Mouse (Mus musculus) heart, postnatal 10 days (tissue): ENCODE measurements around the gene Paqr7. TPM values are rescaled to one million over a fixed set of nuclear protein-coding genes. Genes with fewer than 3 reads are reported as not detected.

Source experiments
- DNase-seq, 2 experiments: peaks; one replicate each; pipeline ENCODE4 v3.0.0; 2021
- intact Hi-C: fragments of 180-260 bp; cut with DNase I; formaldehyde crosslinking; loops from one replicate; pipeline ENCODE4 v1.15.1; 2025
- total RNA-seq, 2 experiments: library from RNA; stranded (reverse); gene quantifications; 2 replicates each; pipeline ENCODE4 v1.2.3; 2021

Paqr7 gene
- 10 to 100 TPM in 1 of 2 experiments, 1 to 10 TPM in 1; 9.5 to 12.7 TPM for total RNA-seq

DNA sequence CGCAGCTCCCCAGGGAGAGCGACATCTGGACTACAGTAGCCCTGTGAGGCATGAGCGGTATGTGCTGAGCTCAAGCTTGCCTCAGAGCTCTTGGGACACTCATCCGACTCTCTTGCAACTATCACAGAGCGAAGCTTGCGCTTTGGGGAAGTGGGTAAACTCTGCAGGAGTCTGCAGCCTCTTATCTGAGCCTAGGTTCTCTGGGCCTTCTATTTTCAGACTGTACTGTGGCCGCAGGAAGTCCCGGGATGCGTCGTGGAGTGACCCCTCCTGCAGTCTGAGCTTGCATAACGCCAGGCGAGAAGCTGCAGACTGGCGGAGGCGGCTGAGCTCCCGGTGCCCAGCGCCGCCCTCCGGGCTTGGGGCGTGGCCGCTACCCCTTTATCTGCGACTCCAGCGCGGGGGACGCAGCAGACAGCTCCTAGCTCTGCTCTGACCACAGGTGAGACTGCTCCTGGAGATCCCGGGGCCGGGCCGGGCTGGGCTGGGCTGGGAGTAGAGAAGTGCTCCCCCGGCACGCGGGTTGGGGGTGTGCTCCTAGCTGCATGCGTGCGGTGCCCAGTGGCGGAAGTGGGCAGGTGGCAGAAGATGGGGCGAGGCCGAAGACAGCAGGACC, at the start of gene Paqr7:
Gene Paqr7 (plus strand): TSS at position 103 of the 616 bp plus-strand sequence.
- peak; percentile 83 to 84 for DNase-seq
- intact Hi-C loops = no loop called here

DNA sequence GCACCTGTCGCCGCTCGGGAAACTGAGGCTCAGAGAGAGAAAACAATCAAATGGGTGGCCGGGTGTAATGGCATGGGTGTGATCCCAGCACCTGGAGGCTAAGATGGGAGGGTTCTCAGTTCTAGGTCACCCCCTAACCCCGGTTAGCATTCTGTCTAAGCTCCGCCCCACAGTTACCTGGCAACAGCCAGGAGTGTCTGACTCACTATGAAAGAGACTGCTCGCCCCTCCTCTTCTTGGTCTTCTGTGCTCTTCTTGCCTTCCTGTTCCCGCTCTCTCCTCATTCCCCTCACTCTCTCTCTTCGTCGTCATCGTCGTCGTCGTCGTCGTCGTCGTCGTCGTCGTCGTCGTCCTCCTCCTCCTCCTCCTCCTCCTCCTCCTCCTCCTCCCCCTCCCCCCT, 48.5 kb upstream of the Paqr7 start:
- no peak for DNase-seq
- intact Hi-C loops = no loop called here

DNA sequence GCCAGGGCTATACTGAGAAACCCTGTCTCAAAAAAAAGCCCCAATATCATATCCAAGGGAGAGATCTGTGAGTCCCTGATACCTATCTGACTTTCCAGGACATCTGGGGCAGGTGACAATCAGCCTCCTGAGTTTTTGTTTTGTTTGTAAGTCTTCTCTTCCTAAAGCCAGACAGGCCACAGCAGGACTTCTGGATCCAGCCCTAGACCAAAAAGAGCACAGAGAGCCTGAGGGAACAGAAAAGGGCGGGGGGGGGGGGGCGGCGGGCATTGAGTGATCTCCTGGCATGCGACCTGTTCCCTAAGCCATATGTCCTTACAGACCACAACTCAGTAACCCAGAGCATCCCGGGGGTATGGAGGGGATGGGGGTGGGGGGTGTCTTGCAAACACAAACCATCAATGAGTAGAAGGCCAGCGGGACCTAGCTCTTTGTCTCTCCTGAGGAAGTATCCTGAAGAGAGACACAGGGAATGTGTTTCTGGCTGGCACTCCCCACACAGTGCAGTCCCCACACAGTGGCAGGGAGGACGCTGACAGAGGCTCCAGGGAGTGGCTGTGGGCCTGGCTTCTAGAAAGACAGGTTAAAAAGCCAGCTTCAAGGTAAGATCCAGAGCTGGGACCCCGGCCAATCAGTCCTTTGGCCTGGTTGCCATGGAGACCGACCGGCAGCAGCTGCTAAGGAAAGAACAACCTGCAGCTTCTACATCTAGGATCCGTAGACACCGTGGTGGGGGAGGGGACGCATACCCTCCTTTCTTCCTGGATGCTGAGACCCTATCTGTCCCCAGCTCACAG, 46.7 kb upstream of the Paqr7 start:
- intact Hi-C loops = no loop called here
- no peak for DNase-seq

DNA sequence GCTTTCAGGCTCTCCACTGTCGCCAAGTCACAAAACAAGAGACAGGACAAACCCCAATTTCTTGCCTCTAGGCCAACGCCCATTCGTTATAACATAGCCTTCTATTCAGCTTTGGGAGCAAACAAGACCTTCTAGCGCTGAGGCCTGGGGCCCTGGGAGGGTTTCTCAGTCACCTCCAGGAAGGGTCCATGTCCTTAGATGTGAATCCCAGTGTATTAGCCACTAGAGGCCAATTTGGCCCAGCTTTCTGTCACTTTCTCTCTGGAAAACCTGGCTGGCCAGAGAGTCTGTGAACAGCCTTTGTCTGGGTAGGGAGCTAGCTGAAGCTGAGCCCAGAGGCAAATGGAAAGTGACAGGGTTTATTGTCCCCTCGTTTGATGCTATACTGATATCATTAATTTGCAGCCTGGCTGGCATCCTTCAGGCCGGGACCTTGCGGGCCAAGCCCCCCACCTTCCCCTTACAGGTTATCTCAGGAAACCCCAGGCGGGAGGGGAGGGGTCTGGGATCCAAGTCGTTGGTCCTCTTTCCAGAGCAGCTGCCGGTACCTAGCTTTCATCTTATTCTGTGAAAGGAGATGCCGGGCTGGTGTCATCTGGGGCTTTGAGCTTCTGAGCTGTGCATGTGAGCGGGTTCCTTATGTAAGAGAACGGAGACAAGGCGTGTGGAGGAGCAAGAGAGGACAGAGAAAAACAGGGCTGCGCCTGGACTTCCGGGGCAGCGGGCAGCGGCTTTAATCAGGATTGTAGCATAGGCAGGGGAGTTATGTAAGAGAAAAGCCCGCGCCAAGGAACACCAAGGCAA, 45.9 kb upstream of the Paqr7 start:
- peak in 1 of 2 experiments; percentile 17 for DNase-seq

DNA sequence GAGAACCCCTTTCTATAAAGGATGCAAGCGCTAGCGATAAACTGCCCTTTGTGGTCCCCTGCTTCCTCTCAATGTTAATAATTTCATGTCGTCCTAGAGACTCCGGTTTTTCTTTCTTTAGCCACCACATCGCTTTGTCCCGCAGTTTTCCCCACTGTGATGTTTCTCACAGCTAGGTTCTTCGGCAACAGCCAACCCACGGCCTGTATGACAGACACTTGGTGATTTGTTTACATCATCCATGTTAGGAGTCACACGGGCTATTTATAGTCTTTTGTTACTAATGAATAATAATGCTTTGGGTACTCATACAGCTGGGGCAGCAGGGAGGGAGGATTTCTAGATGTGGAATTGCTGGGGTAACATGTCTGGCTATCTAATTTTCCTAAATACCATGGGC, 45.0 kb upstream of the Paqr7 start:
- intact Hi-C loops = no loop called here
- DNase-seq = no peak

More for the DNA sequence above, 45.9 kb upstream of the Paqr7 start:
- intact Hi-C loops = no loop called here

DNA sequence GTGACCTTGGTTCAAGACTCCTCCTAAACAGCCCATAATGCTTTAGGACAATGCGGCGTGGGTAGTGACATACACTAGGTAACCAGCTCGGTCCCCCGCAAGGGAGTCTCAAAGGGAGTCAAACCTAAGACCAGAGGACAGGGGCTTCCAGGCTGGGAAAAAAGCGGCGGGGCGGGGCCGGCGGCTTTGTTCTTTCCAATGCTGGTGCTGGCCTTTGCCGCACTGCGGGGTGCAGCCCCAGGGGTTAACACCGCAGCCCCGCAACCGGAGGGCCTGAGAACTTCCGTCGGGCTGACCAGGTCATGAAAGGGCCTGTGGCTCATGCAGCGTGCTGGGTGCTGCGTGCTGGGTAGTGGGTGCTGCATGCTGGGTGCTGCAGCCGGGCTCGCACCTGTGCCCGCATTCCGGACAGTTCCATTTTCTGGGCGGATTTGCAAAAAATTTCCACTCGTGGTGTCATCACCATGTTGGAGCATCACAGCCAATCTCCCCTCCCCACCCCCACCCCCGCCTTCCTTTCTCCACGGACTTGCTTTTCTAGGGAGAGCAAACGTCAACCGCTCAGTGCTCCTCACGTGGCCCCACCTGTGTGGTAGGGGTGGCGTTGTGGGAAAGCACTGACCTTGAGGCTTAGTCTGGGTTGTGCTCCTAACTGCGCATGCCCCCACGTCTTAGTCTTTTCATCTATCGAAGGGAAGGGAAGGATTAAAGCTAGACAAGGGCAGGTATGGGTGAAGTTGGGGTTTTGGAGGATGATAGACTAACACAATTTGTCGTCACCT, 42.7 kb upstream of the Paqr7 start:
- intact Hi-C loops = no loop called here

DNA sequence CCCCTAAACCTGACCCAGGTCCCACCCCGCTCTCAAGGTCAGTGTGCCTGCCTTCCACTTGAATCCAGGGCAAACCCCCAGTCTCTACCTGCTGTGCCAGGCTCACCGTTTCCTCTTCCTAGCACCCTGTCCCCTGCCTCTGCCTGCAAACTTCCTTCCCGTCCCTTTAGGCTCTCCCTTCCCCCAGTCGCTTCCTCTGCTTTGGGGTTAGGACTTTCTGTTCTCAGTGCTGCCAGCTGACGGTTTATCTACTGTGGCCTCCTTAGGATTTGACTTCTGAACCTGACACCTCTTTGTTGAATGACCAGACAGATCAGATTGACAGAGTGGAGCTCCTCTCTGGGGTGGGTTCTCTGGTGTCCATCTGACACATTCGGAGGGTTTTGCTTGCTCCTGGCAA, 41.2 kb upstream of the Paqr7 start:
- no peak for DNase-seq
- intact Hi-C loops = no loop called here

More for the DNA sequence above, 42.7 kb upstream of the Paqr7 start:
- DNase-seq = no peak

DNA sequence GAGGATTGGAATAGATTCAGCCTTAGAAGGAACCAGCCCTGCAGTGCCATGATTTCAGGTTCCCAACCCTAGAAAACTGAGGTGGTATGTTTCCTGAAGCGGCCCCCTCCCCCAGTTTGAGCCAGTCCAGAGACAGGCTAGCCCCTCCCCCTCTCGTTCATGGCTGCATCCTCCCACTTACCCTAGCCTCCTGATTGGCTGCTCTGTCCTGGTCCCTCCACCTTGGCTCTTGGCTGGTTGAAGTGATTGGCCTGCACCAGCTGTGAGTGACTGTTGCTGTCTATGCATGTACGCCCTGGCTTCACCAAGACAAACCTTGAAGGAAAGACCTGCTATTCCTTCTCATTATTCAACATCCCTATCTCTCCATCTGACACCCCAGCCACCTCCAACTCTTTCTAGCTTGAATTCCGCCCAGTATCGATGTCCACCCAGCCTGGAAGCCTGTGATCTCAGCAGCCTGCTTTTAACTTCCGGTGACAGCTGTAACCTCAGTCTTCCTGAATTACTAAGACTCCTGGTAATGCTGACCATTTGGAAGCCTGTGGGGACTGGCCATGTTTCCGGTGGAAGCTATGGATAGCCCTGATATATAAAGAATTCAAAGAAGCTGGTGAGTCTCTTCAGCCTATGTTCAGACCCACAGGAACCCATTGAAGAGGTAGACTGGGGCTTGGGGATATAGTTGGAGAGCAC, 39.2 kb upstream of the Paqr7 start:
- DNase-seq = no peak
- intact Hi-C loops = no loop called here

DNA sequence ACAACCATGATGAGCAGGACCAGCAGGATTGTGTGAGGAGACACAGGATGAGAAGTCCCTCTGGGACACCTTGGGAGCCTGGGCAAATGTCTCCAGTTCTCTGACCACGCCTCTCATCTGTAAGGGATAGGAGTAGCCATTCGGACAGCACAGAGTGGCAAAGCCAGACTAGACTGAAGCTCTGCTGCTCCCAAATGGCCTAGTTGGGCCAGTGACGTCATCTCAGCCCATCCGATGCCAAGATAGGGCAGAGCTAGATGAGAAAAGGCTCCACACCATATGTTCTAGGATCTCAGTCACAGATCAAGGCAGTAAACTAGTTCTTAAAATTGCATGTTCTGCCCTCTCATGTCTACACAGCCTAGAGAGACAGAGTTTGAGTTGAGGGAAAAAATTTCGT, 37.6 kb upstream of the Paqr7 start:
- intact Hi-C loops = no loop called here
- DNase-seq = no peak

DNA sequence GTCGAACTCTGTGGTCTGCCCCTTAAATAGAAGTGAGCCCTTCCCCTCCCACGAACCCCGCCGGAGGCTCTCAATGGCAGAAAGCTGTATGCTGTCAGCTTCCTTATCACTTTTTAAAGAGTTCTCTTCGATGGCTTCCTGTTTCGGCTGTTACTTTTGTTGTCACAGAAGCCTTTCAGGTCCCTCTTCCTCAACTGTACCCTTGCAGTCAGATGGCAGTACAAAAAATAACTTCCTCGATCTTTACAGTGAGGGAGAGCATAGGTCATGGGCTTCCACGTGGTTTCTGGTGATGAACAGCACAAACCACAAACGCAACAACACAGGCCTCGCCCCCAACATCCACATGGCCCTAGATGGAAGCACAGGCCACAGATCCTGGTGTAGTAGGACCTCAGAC, 36.2 kb upstream of the Paqr7 start:
- intact Hi-C loops = loop anchor here (10.0 kb wide), 1 partner anchor 195 kb away; no protein-coding TSS in a partner anchor
- DNase-seq = no peak

DNA sequence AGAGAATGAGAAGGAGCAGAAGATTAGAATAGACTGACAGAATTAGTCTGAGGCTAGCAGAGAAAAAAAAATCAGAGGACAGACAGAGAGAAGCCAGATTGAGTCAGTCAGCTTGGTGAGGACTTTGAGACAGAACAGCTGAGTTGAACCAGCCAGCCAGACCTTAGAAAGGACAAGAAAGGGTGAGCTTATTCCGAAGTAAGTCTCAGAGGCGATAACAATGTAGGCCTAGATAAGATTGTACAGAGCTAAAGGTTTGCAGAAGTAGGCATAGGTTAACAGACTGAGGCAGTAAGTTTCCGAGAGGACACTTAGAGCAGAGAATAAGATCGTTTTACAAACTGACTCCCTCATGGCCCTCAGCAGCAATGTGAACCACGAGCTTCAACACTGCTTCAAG, 35.2 kb upstream of the Paqr7 start:
- intact Hi-C loops = loop anchor here (10.0 kb wide), 1 partner anchor 196 kb away; no protein-coding TSS in a partner anchor
- DNase-seq = no peak

DNA sequence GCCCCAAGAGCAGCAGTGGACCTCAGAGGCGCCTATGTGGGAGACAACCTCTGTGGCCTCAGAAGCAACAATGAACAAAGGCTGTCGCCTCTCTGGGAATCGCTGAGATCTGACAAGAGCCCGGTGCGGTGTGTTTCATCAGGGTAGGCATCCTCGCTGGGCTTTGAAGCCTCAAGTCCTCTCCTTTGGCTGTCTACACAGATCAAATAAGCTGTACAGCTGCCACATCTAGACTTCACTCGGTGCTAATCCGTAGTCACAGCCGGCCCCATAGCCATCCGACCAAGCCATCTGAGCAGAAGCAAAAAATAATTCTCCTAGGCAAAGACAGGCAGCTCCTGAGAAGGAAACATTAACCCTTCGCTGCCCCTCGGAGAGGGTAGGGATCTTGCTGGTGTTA, 30.7 kb upstream of the Paqr7 start:
- intact Hi-C loops = loop anchor here (10.0 kb wide), 1 partner anchor 201 kb away; no protein-coding TSS in a partner anchor

DNA sequence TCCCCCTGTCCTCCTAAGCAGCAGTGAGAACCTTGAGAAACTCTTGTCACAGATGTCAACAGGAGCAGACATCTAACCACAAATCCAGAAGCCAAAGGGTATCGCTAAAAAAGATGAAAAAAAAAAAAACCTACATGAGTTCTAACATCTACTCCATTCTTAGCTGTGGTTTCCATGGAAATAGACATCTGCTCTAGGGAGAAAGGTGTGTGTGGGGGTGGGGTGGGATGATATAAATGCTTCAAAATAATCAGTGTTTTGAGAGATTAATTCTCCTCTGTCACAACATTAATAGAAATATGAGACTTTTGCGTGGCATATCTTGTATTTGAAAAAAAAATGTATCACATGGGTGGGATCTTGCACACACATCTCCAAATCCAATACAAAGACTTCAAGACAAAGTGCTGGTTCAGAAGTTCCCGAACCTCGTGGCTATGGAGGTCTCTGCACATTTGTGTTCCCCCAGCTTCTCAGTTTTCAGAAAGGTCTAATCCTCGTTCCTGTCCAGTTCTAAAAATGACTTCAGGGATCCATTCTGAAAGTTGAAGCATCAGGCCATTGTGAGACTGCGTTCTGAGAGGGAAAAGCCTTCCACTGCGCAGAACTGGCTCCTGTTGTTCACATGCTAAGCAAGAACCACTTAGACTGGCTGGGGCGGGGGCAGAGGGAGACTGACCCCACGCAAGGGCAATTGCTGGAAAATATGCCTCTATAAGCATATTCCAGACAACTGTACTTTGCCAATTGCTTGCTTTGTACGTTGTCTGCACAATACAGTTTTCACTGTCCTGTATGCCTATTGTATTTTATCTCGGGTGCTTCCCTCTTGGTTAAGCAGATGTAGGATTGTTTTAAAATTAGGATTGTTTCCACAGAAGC, 29.9 kb upstream of the Paqr7 start:
- intact Hi-C loops = loop anchor here (10.0 kb wide), 1 partner anchor 202 kb away; no protein-coding TSS in a partner anchor
- no peak for DNase-seq

More for the DNA sequence above, 30.7 kb upstream of the Paqr7 start:
- DNase-seq = no peak

DNA sequence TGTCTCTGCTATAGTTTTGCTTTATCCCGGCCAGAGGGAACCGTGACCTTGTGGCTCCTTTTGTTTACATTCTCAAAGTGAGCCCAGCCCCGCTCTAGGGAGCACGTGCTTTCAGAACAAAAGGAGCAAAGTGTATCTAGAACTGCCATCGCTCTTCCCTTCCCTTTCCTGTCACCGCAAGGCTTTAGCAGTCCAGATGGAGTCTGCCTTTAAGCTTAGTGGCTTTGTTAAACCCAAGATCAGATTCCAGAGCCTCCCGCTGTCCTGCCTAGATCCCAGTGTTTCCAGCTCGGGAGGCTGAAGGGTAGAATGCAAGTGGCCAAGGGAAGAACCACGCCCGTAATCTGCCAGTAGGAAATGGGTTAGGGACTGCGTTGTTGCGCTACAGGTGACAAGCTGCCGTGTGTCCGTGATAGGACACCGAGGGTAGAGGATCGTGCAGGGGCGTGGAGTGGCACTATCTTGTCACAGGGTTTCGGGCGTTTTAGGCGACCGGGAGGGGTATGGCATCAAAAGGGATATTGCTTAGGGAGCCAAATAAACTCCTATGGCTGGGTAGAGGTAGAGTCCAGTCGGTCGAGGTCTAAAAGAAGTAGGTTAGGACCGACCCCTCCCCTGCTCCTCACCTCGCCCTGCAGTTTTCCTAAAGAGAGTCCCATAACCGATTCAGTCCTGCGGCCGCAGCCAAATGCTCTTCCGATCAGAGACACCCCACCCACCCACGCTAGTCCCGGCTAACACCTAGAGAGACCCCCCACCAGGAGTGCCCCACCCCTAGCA, 28.9 kb upstream of the Paqr7 start:
- intact Hi-C loops = loop anchor here (2.0 to 10.0 kb wide), 2 partner anchors 71 to 203 kb away; partner anchors contain the start of gene Pafah2
- peak; percentile 40 to 43 for DNase-seq

DNA sequence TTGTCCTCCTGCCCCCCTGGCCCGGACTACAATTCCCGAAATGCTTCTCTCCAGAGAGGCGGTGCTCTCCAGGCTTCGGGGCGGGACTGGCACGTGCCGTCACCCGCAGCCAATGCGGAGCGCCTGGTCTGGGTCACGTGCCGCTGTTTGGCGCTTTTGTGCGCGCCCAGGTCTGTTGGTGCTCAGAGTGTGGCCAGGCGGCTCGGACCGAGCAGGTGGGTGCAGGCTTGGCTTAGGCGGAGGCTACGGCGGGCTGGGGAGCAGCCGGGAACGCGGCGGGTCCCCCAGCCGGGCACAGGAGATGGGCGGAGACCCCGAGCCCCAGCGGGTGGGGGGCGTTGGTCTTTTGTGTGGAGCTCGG, 28.3 kb upstream of the Paqr7 start, which contains the start of gene Stmn1:
Gene Stmn1 (plus strand): TSS at position 106 of the 361 bp plus-strand sequence.
- intact Hi-C loops = loop anchor here (2.0 to 10.0 kb wide), 2 partner anchors 71 to 203 kb away; partner anchors contain the start of gene Pafah2
- DNase-seq = peak; percentile 95 to 96

DNA sequence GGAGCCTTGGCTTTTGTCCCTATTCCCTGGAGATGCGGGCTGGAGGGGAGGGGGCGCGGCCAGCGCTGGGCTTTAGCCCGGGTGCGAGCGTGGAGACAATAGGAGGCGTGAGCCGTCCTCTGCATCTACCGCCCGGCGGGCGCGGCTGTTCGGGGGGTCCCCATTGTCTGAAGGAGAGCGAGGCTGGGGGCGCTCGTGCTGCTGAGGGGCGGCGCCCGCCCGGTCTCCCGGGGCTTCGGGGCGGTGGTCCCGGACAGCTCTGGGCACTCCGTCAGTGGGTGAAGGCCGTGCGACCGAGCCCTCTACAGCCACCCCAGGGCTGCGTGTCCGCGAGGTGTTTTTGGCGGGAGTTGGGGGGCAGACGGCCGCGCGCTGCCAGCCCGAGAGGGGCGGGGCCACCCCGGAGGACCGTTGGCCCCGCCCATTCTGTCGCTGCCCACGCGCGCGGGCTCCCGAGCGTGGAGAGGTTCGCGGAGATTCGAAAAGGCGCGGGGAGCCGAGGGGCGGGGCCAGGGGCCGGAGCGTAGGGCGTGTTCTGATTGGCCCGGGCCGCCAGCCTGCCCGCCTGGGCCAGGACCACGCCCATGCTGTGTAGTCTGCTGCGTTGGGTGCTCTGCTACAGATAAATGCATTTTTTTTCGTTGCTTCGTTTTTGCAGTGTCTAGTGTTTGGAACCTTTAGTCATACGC, 27.8 kb upstream of the Paqr7 start:
- intact Hi-C loops = loop anchor here (2.0 to 10.0 kb wide), 2 partner anchors 72 to 204 kb away; partner anchors contain the start of gene Pafah2

DNA sequence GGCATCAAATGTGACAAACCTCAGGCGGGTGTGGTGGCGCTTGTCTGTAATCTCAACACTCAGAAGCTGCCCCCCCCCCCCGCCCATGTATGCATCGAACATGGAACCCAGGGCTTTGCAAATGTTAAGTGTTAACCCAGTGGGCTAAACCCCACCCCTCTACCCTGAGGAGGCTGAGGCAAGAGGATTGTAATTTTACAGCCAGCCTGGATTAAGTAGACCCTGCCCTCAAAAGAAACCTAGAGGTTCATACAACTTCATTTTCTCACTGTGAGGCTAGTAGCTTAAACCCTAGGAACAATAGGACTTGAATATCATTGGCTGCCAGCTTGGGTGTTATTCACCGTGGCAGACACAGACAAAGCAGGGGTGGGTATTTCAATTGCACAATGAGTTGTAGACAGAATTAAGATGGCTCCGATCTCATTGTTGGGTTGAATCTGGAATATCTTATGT, 27.1 kb upstream of the Paqr7 start:
- DNase-seq = no peak
- intact Hi-C loops = loop anchor here (2.0 to 10.0 kb wide), 2 partner anchors 73 to 205 kb away; partner anchors contain the start of gene Pafah2

More for the DNA sequence above, 27.8 kb upstream of the Paqr7 start:
- DNase-seq = peak; percentile 95 to 96
